Mouse (Mus musculus) heart, adult 18-20 months (tissue): ENCODE results near the gene Mlana. TPM values are rescaled to one million over a fixed set of nuclear protein-coding genes. Genes with fewer than 3 reads are reported as not detected.

Experiments used
- DNase-seq, 2 experiments: peaks; one replicate each; pipeline ENCODE4 v3.0.0; 2021 to 2022; ENCODE audit warnings: mixed read lengths in 1 of 2
- total RNA-seq, 2 experiments: library from RNA; stranded (reverse); gene quantifications; 2 replicates each; pipeline ENCODE4 v1.2.3; 2021

Mlana gene
- total RNA-seq, 2 experiments from 2014 or later = 0.60 to 1.1 TPM

DNA sequence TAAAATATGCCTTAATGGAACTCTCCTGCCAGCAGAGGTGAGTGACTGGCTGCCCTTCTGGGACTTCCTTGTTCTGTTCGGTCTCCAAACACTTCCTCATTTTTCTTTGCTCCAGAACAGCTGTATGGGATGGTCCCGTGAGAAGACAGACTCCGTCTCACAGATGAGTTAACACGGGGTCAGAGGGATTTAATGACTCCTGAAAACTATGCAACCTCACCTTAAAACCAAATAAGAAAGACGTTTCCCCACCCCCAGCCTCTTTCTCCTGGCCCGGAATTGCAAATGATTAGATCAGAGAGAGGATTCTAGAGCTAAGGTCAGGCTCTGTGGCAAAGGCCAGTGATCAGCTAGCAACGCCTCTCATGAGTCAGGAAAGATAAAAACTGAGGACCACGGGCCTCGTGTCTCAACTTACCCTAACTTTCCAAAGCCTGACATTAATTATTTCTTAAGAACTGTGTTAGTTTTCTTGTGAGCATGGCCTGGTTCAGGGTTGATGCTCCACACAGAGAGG is 22.0 kb upstream of the Mlana start:
- no peak for DNase-seq

DNA sequence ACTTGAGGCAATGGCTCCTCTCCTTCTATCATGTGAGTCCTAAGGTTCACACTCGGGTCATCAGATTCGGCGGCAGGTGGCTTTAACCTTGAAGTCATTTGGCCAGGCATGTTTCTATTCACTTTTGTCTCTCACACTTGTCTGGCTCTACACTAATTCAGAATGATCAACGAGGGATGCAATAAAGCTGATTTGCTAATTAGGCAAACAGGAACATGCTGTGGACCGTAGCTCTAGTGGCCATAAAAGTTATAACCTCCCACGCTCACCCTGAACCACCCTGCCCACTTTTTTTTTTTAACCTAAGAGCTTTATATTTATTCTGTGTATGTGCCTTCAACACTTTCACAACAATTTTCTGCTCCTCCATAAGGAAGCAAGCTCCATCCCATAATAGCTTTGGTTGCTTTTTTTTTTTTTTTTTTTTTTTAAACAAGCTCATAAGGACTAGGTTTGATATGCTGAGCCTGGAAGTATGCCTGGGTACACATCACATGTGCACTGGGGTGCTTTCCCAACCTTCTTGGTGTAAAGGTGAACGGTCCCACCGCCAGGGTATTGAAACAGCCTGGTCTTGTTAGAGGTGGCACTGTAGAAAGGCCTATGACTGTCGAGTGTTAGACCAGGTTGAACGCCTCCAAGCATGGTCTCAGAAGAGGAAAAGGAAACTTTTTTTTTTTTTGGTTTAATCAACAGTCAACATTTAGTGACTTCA is 21.0 kb upstream of the Mlana start:
- DNase-seq = no peak

DNA sequence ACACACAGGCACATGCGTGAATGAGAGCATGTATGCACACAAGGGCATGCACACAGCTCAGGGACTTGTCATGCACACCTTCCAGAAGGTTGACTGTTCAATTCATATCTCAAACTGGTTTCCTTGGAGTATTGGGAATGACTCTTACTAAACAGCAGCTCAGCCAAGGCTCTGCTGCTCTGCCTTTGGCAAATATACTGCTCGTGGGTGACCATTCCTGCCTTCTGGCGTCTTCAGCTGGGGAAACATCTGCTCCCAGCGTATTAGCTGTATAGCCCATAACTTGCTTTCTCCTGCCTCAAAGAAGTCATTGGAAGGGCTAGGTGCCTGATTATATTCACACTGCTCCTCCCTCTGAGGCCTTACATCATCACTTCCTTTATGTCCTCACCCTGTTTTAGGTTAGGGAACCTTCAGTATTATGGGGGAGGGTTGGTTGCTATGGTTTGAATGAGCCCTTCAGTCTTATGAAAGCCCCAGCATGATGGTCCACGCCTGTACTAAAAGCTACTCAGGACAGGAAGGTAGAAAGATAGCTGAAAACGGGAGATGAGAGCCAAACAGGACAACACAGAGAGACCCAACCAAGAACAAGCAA is 19.3 kb upstream of the Mlana start:
- DNase-seq = no peak

DNA sequence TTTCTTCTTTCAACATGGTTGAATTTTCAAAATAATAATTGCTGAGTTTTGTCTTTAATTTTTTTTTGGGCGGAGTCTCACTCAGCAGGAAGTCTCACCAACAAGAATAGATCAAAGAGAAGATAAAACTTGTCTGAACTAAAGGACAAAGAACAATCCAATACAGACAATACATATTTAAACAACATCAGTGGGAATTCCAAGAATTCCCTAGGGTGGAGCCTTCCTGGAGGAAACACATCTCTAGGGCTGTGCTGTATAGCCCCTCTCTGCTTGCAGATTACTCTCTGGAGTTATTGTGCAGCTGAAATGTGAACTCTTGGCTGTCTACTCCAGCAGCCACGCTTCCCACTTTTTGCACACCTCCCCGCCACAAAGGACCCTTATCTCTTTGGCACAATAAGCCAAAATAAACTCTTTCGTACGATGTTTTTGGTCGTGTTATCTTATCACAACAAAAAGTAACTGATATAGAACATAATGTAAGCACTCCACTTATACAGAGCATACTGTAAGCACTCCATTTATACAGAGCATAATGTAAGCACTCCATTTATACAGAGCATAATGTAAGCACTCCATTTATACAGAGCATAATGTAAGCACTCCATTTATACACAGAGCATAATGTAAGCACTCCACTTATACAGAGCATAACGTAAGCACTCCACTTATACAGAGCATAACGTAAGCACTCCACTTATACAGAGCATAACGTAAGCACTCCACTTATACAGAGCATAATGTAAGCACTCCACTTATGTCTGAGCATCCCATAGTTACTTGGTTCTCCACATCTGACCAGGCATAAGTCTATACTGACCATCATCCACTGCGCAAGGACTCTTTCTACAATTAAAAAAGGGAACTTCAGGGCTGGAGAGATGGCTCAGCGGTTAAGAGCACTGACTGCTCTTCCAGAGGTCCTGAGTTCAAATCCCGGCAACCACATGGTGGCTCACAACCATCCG is 17.2 kb upstream of the Mlana start:
- DNase-seq = no peak

DNA sequence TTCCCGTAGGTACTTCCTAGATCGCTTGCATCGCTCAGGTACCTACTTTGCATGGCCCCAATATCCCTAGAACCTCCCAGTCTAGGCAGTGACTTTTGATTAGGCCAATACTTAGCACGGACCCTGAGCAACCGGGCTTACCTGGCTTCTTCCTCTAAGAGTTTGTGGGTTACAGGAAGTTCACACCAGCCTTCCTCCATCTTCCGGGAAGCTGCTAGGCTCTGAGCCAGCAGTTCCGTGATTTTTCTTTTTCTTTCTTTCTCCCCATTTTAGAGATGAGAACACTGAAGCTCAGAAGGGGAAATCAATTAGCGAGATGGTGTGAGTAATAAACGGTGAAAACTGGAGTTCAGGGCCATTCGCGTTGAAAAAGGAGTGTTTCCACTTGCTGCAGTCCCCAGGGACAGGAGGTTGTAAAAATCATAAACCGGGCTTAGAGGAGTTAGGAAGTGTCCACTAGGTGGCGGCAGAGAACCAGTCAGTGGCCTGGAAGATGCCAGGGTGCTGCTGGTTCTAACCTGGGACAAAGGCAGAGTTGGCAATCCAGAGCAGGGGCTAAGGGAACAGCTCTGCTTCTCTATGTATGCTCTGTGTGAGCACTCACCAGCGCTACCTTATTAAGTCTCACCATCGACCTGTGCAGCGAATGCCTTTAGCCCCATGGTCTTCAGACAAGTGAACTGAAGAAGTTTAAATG is 13.6 kb upstream of the Mlana start:
- peak; percentile 67 to 85 for DNase-seq

DNA sequence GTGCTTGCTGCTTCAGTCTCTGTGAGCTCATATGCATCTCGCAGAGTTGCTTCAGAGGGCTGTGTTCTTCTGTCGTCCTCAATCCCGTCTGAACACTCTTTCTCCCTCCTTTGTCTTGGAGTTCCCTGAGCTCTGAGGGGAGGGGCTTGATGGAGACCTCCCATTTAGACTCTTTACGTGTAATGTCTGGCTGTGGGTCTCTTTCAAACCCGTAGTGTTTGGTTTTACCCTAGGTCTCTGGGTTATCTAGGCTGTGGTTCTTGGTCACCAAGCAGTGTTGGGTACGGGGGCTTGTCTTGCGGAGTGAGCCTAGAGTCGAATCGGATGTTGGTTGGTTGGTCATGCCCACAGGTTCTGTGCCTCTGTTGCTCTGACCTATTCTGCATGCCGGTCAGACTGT is 2.6 kb upstream of the Mlana start:
- no peak for DNase-seq

DNA sequence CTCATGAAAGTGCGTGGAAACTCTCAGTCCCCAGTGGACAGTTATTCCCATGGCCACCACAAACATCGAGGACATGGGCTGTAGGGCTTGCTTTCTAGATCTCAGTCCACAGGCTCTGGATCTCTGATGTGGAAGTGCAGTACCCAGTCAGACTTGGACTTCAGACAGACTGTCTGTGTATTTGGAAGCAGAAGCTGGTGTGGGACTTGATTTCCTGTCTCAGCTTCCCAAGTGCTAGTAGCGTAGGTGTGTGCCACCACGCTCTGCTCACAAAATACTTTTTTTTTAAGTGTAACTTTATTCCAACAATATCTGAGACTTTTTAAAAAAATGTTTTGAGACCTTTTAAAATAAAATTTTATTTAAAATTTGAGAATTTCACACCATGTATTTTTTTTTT is 1.3 kb upstream of the Mlana start:
- no peak for DNase-seq

DNA sequence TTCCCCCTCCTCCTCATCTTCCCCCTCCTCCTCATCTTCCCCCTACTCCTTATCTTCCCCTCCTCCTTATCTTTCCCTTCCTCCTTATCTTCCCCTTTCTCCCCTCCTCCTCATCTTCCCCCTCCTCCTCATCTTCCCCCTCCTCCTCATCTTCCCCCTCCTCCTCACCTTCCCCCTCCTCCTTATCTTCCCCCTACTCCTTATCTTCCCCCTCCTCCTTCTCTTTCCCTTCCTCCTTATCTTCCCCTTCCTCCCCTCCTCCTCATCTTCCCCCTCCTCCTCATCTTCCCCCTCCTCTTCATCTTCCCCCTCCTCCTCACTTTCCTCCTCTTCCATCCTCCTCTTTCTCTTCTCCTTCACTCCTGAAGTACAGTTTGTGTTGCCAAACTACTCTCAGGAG is 784 bp upstream of the Mlana start:
- DNase-seq = no peak

DNA sequence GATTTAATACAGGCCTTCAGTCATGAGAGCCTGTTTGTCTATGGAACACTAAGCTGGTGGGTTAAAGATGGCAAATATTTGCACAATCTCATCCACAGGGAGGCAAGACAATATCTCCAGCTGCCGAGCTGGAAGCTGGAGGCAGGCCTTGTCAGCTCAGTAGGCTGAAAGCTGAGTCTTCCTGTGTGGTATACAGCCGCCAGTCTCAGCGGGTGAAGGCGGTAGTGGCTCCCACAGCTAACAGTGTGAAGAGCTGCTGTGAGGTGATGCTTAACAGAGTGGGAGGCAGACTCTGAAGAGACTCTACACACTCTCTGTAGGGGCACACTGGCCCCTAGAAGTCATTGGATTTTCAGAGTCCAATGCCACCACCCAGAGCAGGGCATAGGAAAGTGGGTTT is 4.1 kb downstream of the Mlana start:
- no peak for DNase-seq

DNA sequence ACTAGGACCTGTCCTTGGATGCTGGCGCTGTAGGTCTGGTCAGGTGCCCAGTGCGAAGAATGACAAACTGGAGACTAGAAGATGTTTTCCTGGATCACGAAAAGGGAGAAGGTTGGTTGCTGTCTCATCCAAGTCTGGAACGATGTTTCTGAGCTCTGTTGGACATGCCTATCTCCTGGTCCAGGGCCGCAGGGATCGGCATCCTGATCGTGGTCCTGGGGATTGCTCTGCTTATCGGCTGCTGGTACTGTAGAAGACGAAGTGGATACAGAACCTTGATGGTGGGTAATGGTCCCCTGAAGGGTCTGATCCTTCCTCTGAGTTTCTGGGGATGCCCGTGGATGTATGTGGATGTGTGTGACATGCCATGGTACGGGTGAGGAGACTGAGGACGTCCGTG is 6.8 kb downstream of the Mlana start:
- DNase-seq = no peak

DNA sequence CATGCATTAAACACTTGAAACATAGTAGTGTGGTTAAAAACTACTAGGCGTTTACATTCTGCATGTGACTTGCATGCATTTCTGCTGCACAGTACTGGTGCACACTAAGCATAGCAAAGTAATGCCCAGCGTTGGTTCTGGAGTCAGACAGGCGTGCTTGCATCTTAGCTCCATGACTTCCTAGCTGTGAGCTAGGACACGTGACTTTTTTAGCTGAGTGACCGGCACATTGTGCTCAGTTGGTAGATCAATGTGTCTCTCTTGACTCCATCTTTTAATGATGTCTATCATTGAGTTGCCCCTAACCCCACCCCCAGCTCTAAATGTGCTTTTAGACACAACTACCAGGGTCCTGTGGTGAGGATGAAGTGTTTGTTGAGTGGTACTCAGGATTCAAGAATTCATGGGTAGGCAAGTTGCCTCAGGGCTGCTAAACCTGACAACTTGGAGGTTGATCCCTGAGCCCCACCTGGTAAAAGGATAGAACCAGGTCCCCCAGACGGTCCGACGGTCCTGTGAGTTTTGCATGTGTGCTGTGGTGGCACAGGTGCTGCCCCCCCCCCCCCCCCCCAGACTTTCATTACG is 9.8 kb downstream of the Mlana start:
- no peak for DNase-seq

DNA sequence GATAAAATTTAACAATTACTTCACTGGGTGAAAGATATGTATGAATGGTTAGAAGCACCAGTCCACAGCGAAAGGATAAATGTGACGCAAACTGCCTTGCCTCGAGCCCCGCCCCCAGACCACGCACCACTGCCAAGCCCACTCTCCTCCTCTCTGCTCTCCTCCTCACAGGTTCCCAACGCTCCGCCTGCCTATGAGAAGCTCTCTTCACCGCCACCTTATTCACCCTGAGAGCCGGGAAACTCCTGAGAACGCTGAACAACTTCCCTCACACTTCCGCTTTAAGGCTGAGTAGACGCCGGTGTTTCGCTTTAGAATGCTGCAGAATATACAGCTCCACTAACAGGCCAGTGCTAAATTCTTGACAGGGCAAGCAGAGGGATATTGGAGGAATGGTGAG is 10.4 kb downstream of the Mlana start:
- DNase-seq = no peak

DNA sequence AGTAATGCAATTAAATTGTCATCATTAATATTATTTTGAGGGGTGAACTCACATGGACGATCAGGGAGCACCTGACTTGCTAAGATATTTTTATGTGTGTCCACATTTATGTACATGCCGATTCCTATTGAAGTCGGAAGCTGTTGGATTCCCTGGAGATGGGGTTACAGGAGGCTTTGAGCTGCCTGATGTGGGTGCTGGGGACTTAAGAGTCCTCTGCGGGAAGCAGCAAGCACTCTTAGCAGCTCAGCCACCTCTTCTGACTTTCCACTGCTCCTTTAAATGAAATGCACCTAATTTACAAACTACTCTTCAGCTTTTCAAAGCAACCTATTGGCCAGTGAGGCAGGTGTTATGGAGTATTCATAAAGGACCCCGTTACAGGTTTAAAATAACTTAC is 10.8 kb downstream of the Mlana start:
- no peak for DNase-seq

DNA sequence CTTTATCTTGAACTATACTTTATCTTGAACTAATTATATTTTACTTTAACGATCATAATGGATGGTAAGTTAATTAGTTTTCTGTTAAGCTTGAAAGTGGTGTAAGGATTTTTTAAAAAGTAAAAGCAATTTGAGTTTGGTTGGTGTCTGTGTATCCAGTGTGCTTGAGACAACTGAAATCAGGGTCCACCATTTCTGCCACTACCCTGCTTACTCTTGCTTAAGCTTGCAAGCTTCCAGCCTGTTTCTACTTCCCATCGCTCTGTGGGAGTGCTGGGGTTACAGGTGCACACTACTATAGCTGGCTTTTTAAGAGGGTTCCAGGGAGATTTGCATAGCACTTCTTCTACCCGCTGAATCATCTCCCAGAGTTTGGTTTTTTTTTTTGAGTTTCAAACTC is 11.8 kb downstream of the Mlana start:
- no peak for DNase-seq

DNA sequence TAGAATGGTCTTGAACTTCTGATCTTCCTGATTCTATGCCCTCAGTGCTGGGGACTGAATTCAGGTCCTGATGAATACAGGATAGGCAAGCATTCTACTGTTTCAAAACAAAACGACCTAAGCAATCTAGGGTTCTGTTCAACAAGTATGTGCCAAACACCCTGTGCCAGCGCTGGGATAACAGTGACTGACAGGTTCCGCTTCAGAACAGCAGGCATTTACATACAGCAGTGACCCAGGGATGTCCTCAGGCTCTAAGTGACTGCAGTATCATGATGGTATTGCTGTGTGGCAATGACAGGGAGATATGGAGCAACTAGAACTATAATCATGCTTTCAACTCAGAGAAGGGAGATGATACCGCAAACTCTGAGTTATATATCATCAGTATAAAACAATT is 15.8 kb downstream of the Mlana start:
- DNase-seq = no peak

DNA sequence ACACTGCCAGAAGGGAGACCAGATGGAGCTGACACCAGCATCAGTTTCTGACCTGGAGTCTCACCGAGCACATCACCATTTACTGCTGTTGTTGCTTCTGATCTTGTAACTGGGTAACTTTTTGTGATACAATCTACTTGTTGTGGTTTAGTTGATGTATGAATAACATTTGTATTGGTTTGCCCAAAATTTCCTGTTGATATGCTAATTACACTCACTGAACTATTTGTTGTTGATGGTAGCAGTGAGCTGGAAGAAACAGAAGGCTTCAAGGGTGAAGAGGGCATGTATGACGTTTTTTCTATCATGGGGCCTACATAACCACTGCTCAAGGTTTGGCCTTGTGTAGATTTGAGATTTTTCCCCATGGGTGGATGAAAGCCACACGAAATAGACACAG is 20.2 kb downstream of the Mlana start:
- DNase-seq = no peak

DNA sequence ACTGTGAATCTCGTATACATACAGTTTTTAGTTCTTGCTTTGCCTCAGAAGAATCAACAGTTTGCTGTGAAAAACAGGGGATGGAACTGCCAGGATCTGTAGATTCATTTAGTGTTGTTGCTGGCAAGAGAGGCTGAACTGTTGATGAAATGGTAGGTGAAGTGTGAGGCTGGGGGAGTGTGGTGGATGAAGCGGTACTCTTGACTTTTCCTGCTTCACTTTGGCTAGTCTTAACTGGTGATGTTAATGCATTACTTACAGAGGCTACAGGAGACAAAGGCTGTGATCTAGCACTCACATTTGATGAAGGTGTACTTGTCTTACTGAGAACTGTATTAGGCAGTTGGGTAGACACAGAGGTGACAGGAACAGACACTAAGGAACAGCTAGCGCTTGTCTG is 20.9 kb downstream of the Mlana start:
- no peak for DNase-seq

DNA sequence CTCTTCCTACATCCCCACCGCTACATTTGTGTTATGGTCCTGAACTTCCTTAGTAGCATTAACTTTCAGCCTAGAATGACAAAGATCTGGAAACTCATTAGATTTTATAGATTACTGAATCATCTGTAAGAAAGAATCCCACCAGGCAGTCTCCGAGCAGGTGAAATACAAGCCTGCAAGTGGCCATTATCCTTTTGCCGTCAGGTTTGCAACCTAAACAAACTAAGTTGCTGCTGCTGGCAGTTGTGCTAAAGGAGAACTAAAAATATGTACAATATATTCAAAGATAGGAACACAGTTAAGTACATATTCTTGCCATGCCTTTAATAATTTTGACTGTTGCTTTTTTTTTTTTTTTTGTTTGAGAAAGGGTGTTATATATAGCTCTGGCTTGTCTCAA is 37.8 kb downstream of the Mlana start:
- no peak for DNase-seq

DNA sequence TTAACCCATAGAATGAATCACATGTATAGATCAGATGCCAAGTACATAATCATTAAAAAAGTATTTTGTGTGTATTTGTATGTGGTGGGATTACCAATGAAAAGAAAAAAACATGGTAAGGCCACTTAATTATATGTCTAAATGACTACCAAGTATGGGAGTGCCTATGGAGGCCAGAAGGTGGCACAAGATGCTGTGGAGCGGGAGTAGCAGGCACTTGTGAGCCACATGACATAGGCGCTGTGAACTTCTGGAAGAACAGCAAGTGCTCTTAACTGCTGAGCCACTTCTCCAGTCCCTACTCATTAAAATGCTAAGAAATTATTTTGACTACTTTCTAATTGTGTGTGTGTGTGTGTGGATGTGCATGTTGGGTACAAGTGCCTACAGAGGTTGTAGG is 42.0 kb downstream of the Mlana start:
- no peak for DNase-seq

DNA sequence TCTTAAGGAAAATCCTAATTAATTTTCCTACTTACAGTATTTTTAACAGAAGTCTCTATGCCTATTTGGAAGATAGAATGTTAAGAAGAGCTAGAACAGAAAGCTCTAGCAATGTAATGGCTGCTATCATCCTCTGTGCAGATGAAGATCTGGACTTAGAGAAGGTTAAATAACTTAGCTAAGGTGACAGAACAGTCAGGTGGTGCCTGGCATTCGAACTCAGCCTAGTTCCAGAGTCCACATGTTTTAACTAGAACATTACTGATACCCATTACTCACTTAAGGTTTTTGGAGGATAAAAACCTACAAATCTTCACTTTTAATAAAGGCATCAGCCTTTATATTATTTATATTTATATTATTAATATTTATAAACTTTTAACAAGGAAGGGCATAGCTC is 43.0 kb downstream of the Mlana start:
- no peak for DNase-seq

DNA sequence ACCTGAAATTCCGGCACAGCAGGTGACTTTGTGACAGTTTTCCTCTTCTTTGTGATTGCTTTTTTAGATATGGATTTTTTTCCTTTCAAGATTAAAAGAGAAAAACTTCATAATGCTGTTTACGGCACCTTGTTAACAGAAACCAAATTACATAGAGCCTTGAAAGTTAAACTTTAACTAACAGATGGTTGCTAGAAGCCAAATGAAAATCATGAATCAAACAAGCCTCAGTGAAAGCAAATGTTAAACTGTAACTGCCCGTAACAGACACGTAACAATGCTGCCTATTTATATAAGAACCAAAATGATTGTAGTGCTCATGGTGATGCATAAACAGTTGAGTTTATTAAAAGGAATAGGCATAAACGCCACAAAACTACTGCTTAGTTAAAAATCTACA is 45.9 kb downstream of the Mlana start:
- no peak for DNase-seq

DNA sequence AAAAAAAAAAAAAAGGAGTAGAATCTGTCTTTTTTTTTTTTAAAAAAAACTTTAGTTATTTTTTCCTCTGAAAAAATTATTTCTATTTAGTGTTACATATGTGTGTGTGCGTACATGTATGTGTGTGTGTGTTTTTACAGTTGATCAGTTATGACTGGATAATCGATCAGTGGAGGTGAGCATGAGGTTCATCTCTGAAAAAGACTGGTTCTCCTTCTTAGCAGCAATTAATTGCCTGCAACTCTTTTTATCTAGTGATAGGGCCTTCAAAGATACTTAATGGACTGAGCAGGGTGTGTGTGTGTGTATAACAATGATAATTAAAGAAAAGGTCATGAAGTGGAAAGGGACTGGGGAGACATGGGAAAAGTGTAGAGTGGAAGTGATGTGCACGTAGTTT is 53.4 kb downstream of the Mlana start:
- DNase-seq = no peak
